Mouse (Mus musculus) CH12.LX (cell line): ENCODE results near the gene Bcl9l. TPM values are rescaled to one million over a fixed set of nuclear protein-coding genes. Genes with fewer than 3 reads are reported as not detected.
A peak's percentile ranks its signal among the peaks of the same experiment; 100 is the strongest.

Source experiments
- DNase-seq: peaks from one replicate; pipeline ENCODE4 v3.0.0-alpha.2; 2013; ENCODE audit errors: extremely low read depth
- H3K27ac ChIP-seq: 2 replicates; pipeline ENCODE4 v1.5.1; 2012; ENCODE audit warnings: low read depth, mild to moderate bottlenecking, control low read depth, moderate library complexity; ENCODE audit not compliant: insufficient read depth
- H3K27me3 ChIP-seq: replicated peaks from 2 replicates; pipeline ENCODE3; 2012; ENCODE audit warnings: inconsistent platforms
- H3K36me3 ChIP-seq, 2 experiments: replicated peaks in 1 of 2; 2 replicates each; pipeline versions ENCODE3 to v1.6.1; 2012; ENCODE audit warnings: inconsistent platforms in 1 of 2, low read length in 1 of 2, mild to moderate bottlenecking in 1 of 2, mixed read lengths in 1 of 2, moderate library complexity in 1 of 2; ENCODE audit not compliant: control insufficient read depth in 1 of 2, insufficient read depth in 1 of 2
- H3K4me1 ChIP-seq, 2 experiments: 2 replicates each; pipeline ENCODE4 v1.6.1; 2012; ENCODE audit warnings: inconsistent platforms in 1 of 2, moderate library complexity in 1 of 2; ENCODE audit not compliant: insufficient read depth in 2 of 2, control insufficient read depth in 1 of 2
- H3K4me2 ChIP-seq: 2 replicates; pipeline ENCODE4 v1.6.1; 2012; ENCODE audit warnings: low read depth, mild to moderate bottlenecking, control low read depth; ENCODE audit not compliant: poor library complexity, insufficient read depth, severe bottlenecking
- H3K4me3 ChIP-seq, 3 experiments: fragments of 150-350 bp in 1 of 3; sonication (generic) in 1 of 3; replicated peaks in 1 of 3; 2 replicates each; pipeline versions ENCODE3 to v1.5.1; 2011 to 2012; ENCODE audit warnings: low read depth in 2 of 3, low read length in 2 of 3, mild to moderate bottlenecking in 2 of 3, moderate library complexity in 2 of 3, control low read depth in 1 of 3, improper control_type of control experiment in 1 of 3, inconsistent platforms in 1 of 3, mixed read lengths in 1 of 3; ENCODE audit not compliant: poor library complexity in 1 of 3
- H3K79me2 ChIP-seq: replicated peaks from 2 replicates; pipeline ENCODE4 v1.6.1; 2012; ENCODE audit warnings: mild to moderate bottlenecking, moderate library complexity; ENCODE audit not compliant: control insufficient read depth, poor library complexity, insufficient read depth, severe bottlenecking; ENCODE audit errors: extremely low read depth
- H3K9ac ChIP-seq: 2 replicates; pipeline ENCODE4 v1.6.1; 2012; ENCODE audit warnings: low read depth, mild to moderate bottlenecking, control low read depth, moderate library complexity; ENCODE audit not compliant: insufficient read depth
- H3K9me3 ChIP-seq: replicated peaks from 2 replicates; pipeline ENCODE3; 2012; ENCODE audit warnings: low read length, inconsistent platforms, mixed read lengths
- BHLHE40 ChIP-seq: IDR thresholded peaks from 2 replicates; pipeline ENCODE4 v1.6.1; 2011; ENCODE audit warnings: mild to moderate bottlenecking, low read depth, low read length, improper control_type of control experiment
- CHD2 ChIP-seq: IDR thresholded peaks from 2 replicates; pipeline ENCODE4 v1.6.1; 2011; ENCODE audit warnings: low read length, improper control_type of control experiment
- ELF1 ChIP-seq: IDR thresholded peaks from 2 replicates; pipeline ENCODE4 v1.6.1; 2014; ENCODE audit warnings: low read depth, mild to moderate bottlenecking, inconsistent platforms, low read length, improper control_type of control experiment
- EP300 ChIP-seq: IDR thresholded peaks from 2 replicates; pipeline ENCODE4 v1.6.1; 2011; ENCODE audit warnings: low read length, improper control_type of control experiment
- ETS1 ChIP-seq: conservative IDR thresholded peaks from 2 replicates; pipeline ENCODE4 v1.6.1; 2012; ENCODE audit warnings: low read depth, mild to moderate bottlenecking, inconsistent platforms, low read length, improper control_type of control experiment, moderate library complexity
- IRF4 ChIP-seq: IDR thresholded peaks from 2 replicates; pipeline ENCODE4 v1.6.1; 2014; ENCODE audit warnings: low read depth, mild to moderate bottlenecking, inconsistent platforms, low read length, improper control_type of control experiment
- JUN ChIP-seq: IDR thresholded peaks from 2 replicates; pipeline ENCODE4 v1.6.1; 2011; ENCODE audit warnings: low read depth, mild to moderate bottlenecking, low read length, improper control_type of control experiment, moderate library complexity; ENCODE audit not compliant: insufficient read depth
- JUND ChIP-seq: conservative IDR thresholded peaks from 2 replicates; pipeline ENCODE4 v1.6.1; 2011; ENCODE audit warnings: low read depth, low read length, improper control_type of control experiment
- MAZ ChIP-seq: IDR thresholded peaks from 2 replicates; pipeline ENCODE4 v1.6.1; 2012; ENCODE audit warnings: low read depth, mild to moderate bottlenecking, inconsistent platforms, low read length, improper control_type of control experiment, moderate library complexity
- MXI1 ChIP-seq: IDR thresholded peaks from 2 replicates; pipeline ENCODE4 v1.6.1; 2011; ENCODE audit warnings: mild to moderate bottlenecking, low read depth, low read length, improper control_type of control experiment
- POLR2A ChIP-seq: IDR thresholded peaks from 2 replicates; pipeline ENCODE4 v1.6.1; 2011; ENCODE audit warnings: low read depth, mild to moderate bottlenecking, improper control_type of control experiment, low read length
- RAD21 ChIP-seq: IDR thresholded peaks from 2 replicates; pipeline ENCODE4 v1.6.1; 2011; ENCODE audit warnings: low read depth, mild to moderate bottlenecking, low read length, improper control_type of control experiment, moderate library complexity
- SMC3 ChIP-seq: IDR thresholded peaks from 2 replicates; pipeline ENCODE4 v1.6.1; 2011; ENCODE audit warnings: low read depth, low read length, improper control_type of control experiment
- TBP ChIP-seq: conservative IDR thresholded peaks from 2 replicates; pipeline ENCODE4 v1.6.1; 2011; ENCODE audit warnings: low read depth, low read length, improper control_type of control experiment
- TCF12 ChIP-seq: IDR thresholded peaks from 2 replicates; pipeline ENCODE4 v1.6.1; 2014; ENCODE audit warnings: low read depth, mild to moderate bottlenecking, inconsistent platforms, low read length, improper control_type of control experiment
- UBTF ChIP-seq: IDR thresholded peaks from 2 replicates; pipeline ENCODE4 v1.6.1; 2012; ENCODE audit warnings: low read depth, mild to moderate bottlenecking, inconsistent platforms, low read length, improper control_type of control experiment, moderate library complexity
- ZKSCAN1 ChIP-seq: IDR thresholded peaks from 2 replicates; pipeline ENCODE4 v1.6.1; 2012; ENCODE audit warnings: low read depth, inconsistent platforms, low read length, improper control_type of control experiment, borderline replicate concordance
- ZMIZ1 ChIP-seq: IDR thresholded peaks from 2 replicates; pipeline ENCODE4 v1.6.1; 2012; ENCODE audit warnings: low read depth, mild to moderate bottlenecking, inconsistent platforms, low read length, improper control_type of control experiment
- ZNF384 ChIP-seq: IDR thresholded peaks from 2 replicates; pipeline ENCODE4 v1.6.1; 2012; ENCODE audit warnings: low read depth, low read length, improper control_type of control experiment, inconsistent platforms
- dilution Hi-C: fragments of 300-500 bp; cut with MboI; formaldehyde crosslinking; loops from 2 replicates; pipeline ENCODE4 v1.14.3; 2020; ENCODE audit warnings: low sequenced_read_pairs; ENCODE audit not compliant: extremely low pct_unique_long_range_greater_than_20kb, extremely low pct_ligation_motif_present
- in situ Hi-C: fragments of 300-500 bp; cut with MboI; formaldehyde crosslinking; loops from 3 replicates; pipeline ENCODE4 v1.14.3; 2019; ENCODE audit warnings: low sequenced_read_pairs, low pct_ligation_motif_present, low pct_unique_long_range_greater_than_20kb, mixed read lengths
- polyA plus RNA-seq: library from polyadenylated mRNA; unstranded; fragments of >175 nt; gene quantifications from 2 replicates; pipeline ENCODE4 v1.2.1, GENCODE M21; 2012; ENCODE audit warnings: low read depth; ENCODE audit not compliant: insufficient read length
- total RNA-seq, 2 experiments: library from RNA; depleted of rRNA; stranded (reverse); fragments of 300-350 nt in 1 of 2; fragments of >200 nt in 1 of 2; gene quantifications; 2 replicates each; pipeline ENCODE4 v1.2.3; 2012 to 2014

The Bcl9l gene
- total and polyA plus RNA-seq, 3 experiments, result 0.67 to 7.5 (median 1.6) TPM

- H3K36me3 ChIP-seq, result peaks cover 0 to 15% of the 10 kb centered on the region in 2 experiments
- H3K27me3 ChIP-seq, result peaks cover 5% of the 10 kb centered on the region
- TF ChIP-seq BHLHE40, result peak; percentile 21; the same call in 1 of the 2 replicates
- no peak; the same call in 1 of the 2 replicates for TF ChIP-seq ELF1
- peak; percentile 85 for TF ChIP-seq EP300
- peak; percentile 92 for TF ChIP-seq IRF4
- peak; percentile 87 for TF ChIP-seq ZNF384
- peak; percentile 70; the same call in 1 of the 2 replicates for TF ChIP-seq MAZ
- TF ChIP-seq JUN, result no peak
- no peak; the same call in 1 of the 2 replicates for TF ChIP-seq ETS1
- no peak for TF ChIP-seq TBP
- H3K4me2 ChIP-seq, result peak overlapping the region; percentile 75
- H3K9ac ChIP-seq, result no peak overlapping the region; the same call in 1 of the 2 replicates
- in situ Hi-C loops (no loop called here), dilution Hi-C loops (no loop called here)
- peak overlapping the region; percentile 32 to 92 (median 80) for H3K4me3 ChIP-seq
- H3K9me3 ChIP-seq, result no peaks in the 10 kb centered on the region
- no peaks in the 10 kb centered on the region for H3K79me2 ChIP-seq
- H3K27ac ChIP-seq, result no peak overlapping the region
- peaks cover 11 to 74% of the 10 kb centered on the region in 2 experiments for H3K4me1 ChIP-seq
- DNase-seq, result no peak
Measured at GRCm38 (mm10) chr9:44482112-44482511, 513 bp upstream of the Bcl9l start.

DNA sequence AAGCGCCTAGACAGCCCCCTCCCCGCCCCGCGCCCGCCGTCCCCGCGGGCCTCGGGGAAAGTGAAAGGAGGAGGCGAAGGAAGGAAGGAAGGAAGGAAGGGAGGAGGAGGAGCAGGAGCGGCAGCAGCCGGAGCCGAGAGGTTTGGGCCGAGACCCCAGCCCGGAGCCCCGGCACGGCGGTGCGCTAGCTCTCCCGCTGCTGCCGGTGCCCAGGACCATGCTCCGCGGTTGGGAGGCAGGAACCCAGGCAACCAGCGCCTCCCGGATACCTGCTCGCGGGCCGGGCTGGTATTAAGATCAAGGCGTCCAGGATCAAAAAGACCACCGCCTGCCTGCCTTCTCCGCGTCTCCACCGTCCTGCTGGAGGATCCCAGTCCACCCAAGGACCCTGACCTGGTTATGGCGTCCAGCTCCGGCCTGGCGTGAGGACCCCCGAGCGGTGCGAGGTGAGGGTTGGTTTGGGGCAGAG is 450 bp downstream of the Bcl9l start:
- Histone ChIP-seq H3K79me2 (no peaks in the 10 kb centered on the region), H3K4me2 (peak overlapping the region; percentile 85), H3K9me3 (no peaks in the 10 kb centered on the region), H3K27ac (no peak overlapping the region), H3K4me3 (peak overlapping the region; percentile 80 to 96 (median 92)), H3K9ac (peak overlapping the region; percentile 94), H3K27me3 (peaks cover 5% of the 10 kb centered on the region), H3K4me1 (peaks cover 11 to 74% of the 10 kb centered on the region in 2 experiments), H3K36me3 (peaks cover 0 to 21% of the 10 kb centered on the region in 2 experiments)
- in situ Hi-C loops, result no loop called here
- TF ChIP-seq UBTF, result 0 out of 2 replicates have a peak, but pooled peaks have one; percentile 50
- no peak for TF ChIP-seq JUND
- TF ChIP-seq ZKSCAN1, result no peak
- no peak for TF ChIP-seq ZMIZ1
- no peak for TF ChIP-seq CHD2
- TF ChIP-seq MXI1, result 0 out of 2 replicates have a peak, but pooled peaks have one; percentile 12
- TF ChIP-seq TCF12, result no peak
- TF ChIP-seq POLR2A, result 0 out of 2 replicates have a peak, but pooled peaks have one; percentile 0
- TF ChIP-seq RAD21, result no peak
- TF ChIP-seq SMC3, result no peak
- dilution Hi-C loops, result no loop called here
- no peak for DNase-seq
